Mouse (Mus musculus) brown adipose tissue, adult 24 weeks (tissue): ENCODE results near the gene Cobll1. TPM values are rescaled to one million over a fixed set of nuclear protein-coding genes. Genes with fewer than 3 reads are reported as not detected.

Source experiments
- H3K27ac ChIP-seq: fragments of 200-500 bp; replicated peaks from 2 replicates; pipeline ENCODE4 v1.5.1; 2012; ENCODE audit warnings: low read depth, mild to moderate bottlenecking, low read length
- H3K4me1 ChIP-seq: fragments of 200-500 bp; 2 replicates; pipeline ENCODE4 v1.6.1; 2012; ENCODE audit warnings: low read length, mixed read lengths; ENCODE audit not compliant: control insufficient read depth, insufficient read depth, insufficient read length
- H3K4me3 ChIP-seq: fragments of 200-500 bp; 2 replicates; pipeline ENCODE4 v1.5.1; 2012; ENCODE audit warnings: low read depth, mild to moderate bottlenecking, low read length, moderate library complexity; ENCODE audit not compliant: insufficient read depth
- polyA plus RNA-seq: library from polyadenylated mRNA; stranded (reverse); fragments of >200 nt; gene quantifications from 2 replicates; pipeline ENCODE4 v1.2.4, GENCODE M21; 2012; ENCODE audit not compliant: missing spikeins, insufficient read depth, insufficient read length

Cobll1 gene
- polyA plus RNA-seq, 1 experiment, result 24.9 TPM

DNA sequence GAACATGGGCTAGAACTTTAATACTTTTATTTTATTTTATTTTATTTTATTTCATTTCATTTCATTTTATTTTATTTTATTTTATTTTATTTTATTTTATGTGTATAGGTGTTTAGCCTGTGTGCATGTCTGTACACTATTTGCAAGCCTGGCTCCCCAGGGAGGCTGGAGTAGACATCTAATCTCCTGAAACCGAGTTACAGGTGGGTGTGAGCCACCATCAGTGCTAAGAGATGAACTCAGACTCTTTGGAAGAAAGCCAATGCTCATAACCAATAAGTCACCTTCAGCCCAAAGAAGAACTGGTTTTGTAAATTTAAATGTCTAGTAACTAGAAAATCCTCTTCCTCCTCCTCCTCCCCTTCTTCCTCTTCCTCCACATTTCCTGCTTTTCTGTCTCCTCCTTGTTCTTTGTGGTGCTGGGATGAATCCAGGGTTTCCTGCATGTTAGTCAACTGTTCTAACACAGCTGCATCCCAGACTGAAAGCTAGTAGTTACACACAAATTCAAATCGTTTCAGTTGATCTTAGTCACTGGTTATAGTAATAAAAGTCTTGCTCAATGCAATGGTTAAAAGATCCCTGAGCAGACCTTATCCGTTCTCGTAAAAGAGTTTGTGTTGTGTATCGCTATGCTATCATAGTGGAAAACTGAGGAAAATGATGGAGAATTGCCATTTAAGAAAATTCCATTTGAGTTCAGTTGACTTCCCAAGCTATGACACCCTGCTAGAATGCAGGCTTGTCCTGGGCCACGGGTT, 17.5 kb upstream of the Cobll1 start:
- Histone ChIP-seq H3K27ac (no peak overlapping the region), H3K4me3 (no peak overlapping the region), H3K4me1 (no peaks in the 10 kb centered on the region)

- H3K4me1 ChIP-seq, result no peaks in the 10 kb centered on the region
- H3K27ac ChIP-seq, result no peak overlapping the region
- no peak overlapping the region for H3K4me3 ChIP-seq
These were observed 11.4 kb upstream of the Cobll1 start for GRCm38 (mm10) chr2:65250589-65251104.

GRCm38 (mm10) chr2:65249575-65249974, 10.4 kb upstream of the Cobll1 start:
- Histone ChIP-seq H3K27ac (no peak overlapping the region), H3K4me1 (no peaks in the 10 kb centered on the region), H3K4me3 (no peak overlapping the region)

- H3K27ac ChIP-seq, result no peak overlapping the region
- H3K4me3 ChIP-seq, result no peak overlapping the region
- H3K4me1 ChIP-seq, result no peaks in the 10 kb centered on the region
These were observed 1.1 kb upstream of the Cobll1 start for GRCm38 (mm10) chr2:65240173-65240745.

- H3K27ac ChIP-seq, result peak overlapping the region; percentile 58
- H3K4me1 ChIP-seq, result no peaks in the 10 kb centered on the region
These were observed 836 bp downstream of the Cobll1 start for GRCm38 (mm10) chr2:65238171-65238963.

GRCm38 (mm10) chr2:65237610-65238170, 1.5 kb downstream of the Cobll1 start:
- H3K4me3 ChIP-seq, result peak overlapping the region; percentile 72
- peak overlapping the region; percentile 7 for H3K27ac ChIP-seq
- H3K4me1 ChIP-seq, result no peaks in the 10 kb centered on the region

More at GRCm38 (mm10) chr2:65238171-65238963, 836 bp downstream of the Cobll1 start:
- H3K4me3 ChIP-seq, result peak overlapping the region; percentile 72

DNA sequence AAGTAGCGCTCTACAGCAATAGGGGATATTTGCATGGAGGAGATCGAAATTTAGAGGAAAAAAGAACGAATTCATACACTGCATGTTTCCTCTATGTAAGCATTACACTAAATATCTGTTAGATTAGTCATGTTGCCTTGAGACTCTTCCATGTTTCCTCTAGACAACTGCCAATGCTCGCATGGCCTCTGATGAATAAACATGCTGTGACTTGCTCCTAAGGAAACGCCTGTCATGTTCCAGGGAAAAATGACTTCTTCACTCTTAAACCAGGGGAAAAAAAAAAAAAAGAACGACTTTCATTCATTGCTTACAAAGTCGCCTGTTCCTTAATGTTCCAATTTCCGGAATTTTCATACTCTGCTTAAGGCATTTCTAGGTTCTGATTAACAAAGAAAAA, 2.1 kb downstream of the Cobll1 start:
- 0 out of 2 replicates have a peak overlapping the region, but pooled peaks have one; percentile 14 for H3K27ac ChIP-seq
- H3K4me1 ChIP-seq, result no peaks in the 10 kb centered on the region
- peak overlapping the region; percentile 72 for H3K4me3 ChIP-seq

DNA sequence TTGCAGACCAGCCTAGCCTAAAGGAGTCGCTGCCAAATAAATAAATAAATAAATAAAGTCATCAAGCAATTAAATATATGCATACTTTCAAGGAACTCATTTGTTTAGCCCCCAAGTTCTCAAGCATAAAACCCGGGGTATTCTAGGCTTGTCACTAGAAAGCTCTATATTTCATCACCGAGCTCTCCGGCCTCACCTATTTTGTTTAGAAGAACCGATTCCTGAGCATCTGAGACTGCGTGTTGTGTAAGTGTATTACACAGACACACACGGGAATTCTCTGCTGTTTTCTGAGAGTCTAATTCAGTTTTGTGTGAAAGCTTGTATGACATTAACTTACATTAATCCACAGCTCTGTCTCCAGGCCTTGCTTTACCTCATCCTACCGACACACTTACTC, 2.6 kb downstream of the Cobll1 start:
- H3K27ac ChIP-seq, result 0 out of 2 replicates have a peak overlapping the region, but pooled peaks have one; percentile 14
- no peak overlapping the region for H3K4me3 ChIP-seq

DNA sequence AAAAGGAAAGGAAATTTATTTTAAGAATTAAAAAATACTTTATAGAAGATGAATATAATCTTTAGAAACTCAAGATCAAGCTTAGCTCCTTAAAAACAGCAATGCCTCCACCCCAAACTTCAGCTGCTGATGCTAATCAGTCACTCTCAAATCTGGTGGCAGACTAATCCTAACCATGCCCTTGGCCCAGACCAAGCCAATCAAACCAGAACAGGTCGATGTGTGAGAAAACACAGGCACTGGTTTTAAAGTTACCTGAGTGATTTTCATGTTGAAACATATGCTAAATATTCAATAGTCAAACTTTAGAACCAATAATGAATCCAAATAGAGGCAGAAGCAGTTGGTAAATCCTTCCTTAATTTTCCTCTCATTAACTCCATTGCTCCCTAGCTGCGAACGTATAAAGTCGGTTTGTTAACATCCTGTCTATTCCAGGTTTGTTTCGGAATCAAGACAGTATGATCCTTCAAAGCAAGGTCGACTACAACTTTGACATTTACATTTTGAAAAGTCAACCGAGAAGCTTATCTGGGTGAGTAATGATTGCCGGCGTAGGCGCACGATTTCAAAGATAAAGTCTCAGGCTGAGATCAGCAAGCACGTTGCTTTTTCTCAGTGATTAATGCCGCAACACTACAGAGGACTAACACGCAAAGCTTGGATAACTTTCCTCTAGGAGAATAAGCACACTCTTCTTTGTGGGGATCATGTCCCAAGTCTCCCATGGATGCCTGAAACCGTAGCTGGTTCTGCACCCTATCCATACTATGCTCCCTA, 6.3 kb downstream of the Cobll1 start:
- Histone ChIP-seq H3K4me1 (peaks cover 5% of the 10 kb centered on the region; the same call in 1 of the 2 replicates), H3K27ac (no peak overlapping the region), H3K4me3 (no peak overlapping the region)

More for the DNA sequence above, 2.6 kb downstream of the Cobll1 start:
- no peaks in the 10 kb centered on the region for H3K4me1 ChIP-seq

- Histone ChIP-seq H3K4me1 (peaks cover 11% of the 10 kb centered on the region), H3K27ac (peak overlapping the region; percentile 74)
These were observed 10.8 kb downstream of the Cobll1 start for GRCm38 (mm10) chr2:65228426-65228825.

GRCm38 (mm10) chr2:65227898-65228290, 11.3 kb downstream of the Cobll1 start:
- peaks cover 11% of the 10 kb centered on the region for H3K4me1 ChIP-seq
- peak overlapping the region; percentile 74 for H3K27ac ChIP-seq

More at GRCm38 (mm10) chr2:65228426-65228825, 10.8 kb downstream of the Cobll1 start:
- H3K4me3 ChIP-seq, result no peak overlapping the region

GRCm38 (mm10) chr2:65227154-65227897, 11.9 kb downstream of the Cobll1 start:
- Histone ChIP-seq H3K27ac (peak overlapping the region; percentile 74), H3K4me3 (no peak overlapping the region), H3K4me1 (peaks cover 13% of the 10 kb centered on the region)

More at GRCm38 (mm10) chr2:65227898-65228290, 11.3 kb downstream of the Cobll1 start:
- no peak overlapping the region for H3K4me3 ChIP-seq

DNA sequence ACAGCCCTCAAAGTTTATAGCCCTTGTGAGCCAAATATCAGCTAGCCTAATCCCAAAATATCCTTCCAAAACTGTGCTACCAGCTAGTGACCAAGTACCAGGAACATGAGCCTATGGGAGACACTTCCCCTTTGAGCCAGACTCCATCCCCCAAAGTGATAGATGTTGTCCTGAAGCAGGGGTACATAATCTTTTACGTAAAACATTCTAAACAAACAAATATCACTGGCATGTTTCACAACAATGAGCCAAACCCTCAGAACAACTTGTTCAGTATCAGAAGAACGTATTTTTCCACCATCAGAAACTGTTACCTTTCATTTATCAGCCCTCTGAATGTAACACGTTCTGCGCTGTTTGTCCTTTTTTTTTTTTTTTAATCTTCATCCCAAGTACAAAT, 12.7 kb downstream of the Cobll1 start:
- H3K27ac ChIP-seq, result peak overlapping the region; percentile 85
- peaks cover 15% of the 10 kb centered on the region for H3K4me1 ChIP-seq

More for the DNA sequence above, 12.7 kb downstream of the Cobll1 start:
- H3K4me3 ChIP-seq, result no peak overlapping the region
